Mouse (Mus musculus) CH12.LX (cell line): ENCODE results near the gene Pcnx4.

Experiments used
- CTCF ChIP-seq, 2 experiments: IDR thresholded peaks in 1 of 2; conservative IDR thresholded peaks in 1 of 2; 2 replicates each; pipeline ENCODE4 v1.5.1; 2011 to 2012; ENCODE audit warnings: low read depth in 2 of 2, low read length in 2 of 2, improper control_type of control experiment in 1 of 2, inconsistent platforms in 1 of 2, mild to moderate bottlenecking in 1 of 2, moderate library complexity in 1 of 2
- EP300 ChIP-seq: IDR thresholded peaks from 2 replicates; pipeline ENCODE4 v1.6.1; 2011; ENCODE audit warnings: low read length, improper control_type of control experiment
- GABPA ChIP-seq: IDR thresholded peaks from 2 replicates; pipeline ENCODE4 v1.6.1; 2012; ENCODE audit warnings: low read depth, low read length, improper control_type of control experiment, inconsistent platforms; ENCODE audit not compliant: insufficient replicate concordance
- HCFC1 ChIP-seq: IDR thresholded peaks from 2 replicates; pipeline ENCODE4 v1.6.1; 2012; ENCODE audit warnings: low read depth, mild to moderate bottlenecking, inconsistent platforms, low read length, improper control_type of control experiment
- JUN ChIP-seq: IDR thresholded peaks from 2 replicates; pipeline ENCODE4 v1.6.1; 2011; ENCODE audit warnings: low read depth, mild to moderate bottlenecking, low read length, improper control_type of control experiment, moderate library complexity; ENCODE audit not compliant: insufficient read depth
- KAT2A ChIP-seq: IDR thresholded peaks from 2 replicates; pipeline ENCODE4 v1.6.1; 2012; ENCODE audit warnings: low read length, improper control_type of control experiment, inconsistent platforms; ENCODE audit not compliant: insufficient replicate concordance
- MAFK ChIP-seq: IDR thresholded peaks from 2 replicates; pipeline ENCODE4 v1.6.1; 2011; ENCODE audit warnings: low read length, improper control_type of control experiment; ENCODE audit not compliant: insufficient replicate concordance
- NRF1 ChIP-seq: IDR thresholded peaks from 2 replicates; pipeline ENCODE4 v1.6.1; 2014; ENCODE audit warnings: low read depth, mild to moderate bottlenecking, inconsistent platforms, low read length, improper control_type of control experiment, moderate library complexity
- POLR2A ChIP-seq: IDR thresholded peaks from 2 replicates; pipeline ENCODE4 v1.6.1; 2011; ENCODE audit warnings: low read depth, mild to moderate bottlenecking, improper control_type of control experiment, low read length
- RCOR1 ChIP-seq: conservative IDR thresholded peaks from 2 replicates; pipeline ENCODE4 v1.6.1; 2012; ENCODE audit warnings: low read depth, mild to moderate bottlenecking, inconsistent platforms, low read length, improper control_type of control experiment
- SMC3 ChIP-seq: IDR thresholded peaks from 2 replicates; pipeline ENCODE4 v1.6.1; 2011; ENCODE audit warnings: low read depth, low read length, improper control_type of control experiment
- TBP ChIP-seq: conservative IDR thresholded peaks from 2 replicates; pipeline ENCODE4 v1.6.1; 2011; ENCODE audit warnings: low read depth, low read length, improper control_type of control experiment
- USF2 ChIP-seq: conservative IDR thresholded peaks from 2 replicates; pipeline ENCODE4 v1.6.1; 2011; ENCODE audit warnings: low read depth, low read length, improper control_type of control experiment
- ZC3H11A ChIP-seq: IDR thresholded peaks from 2 replicates; pipeline ENCODE4 v1.6.1; 2012; ENCODE audit warnings: low read depth, mild to moderate bottlenecking, inconsistent platforms, low read length, improper control_type of control experiment

DNA sequence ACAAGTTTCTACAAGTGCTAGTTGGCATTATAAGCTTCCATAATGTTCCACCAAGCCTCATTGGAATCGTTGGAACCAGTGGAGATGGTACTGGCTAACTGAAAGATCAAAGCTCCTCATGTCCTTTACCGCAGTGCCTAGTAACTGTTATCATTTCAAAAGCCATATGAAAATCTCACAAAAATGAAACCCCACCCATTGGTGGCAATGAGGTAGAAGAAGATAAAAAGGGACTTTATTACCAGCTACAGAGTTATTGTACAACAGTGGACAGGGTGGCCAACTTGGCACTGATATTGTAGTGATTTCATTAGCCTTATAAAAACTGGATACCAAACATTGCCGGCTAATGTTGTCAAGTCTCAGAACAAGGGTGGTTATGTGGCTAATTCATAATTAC lies 75.9 kb downstream of the Pcnx4 start:
- no peak for TF ChIP-seq CTCF (conservative IDR thresholded peaks at IDR 0.05 in 1 of 2, IDR thresholded peaks at IDR 0.05 in 1 of 2; ENCODE audit: low read depth in 2 of 2, low read length in 2 of 2)
- TF ChIP-seq KAT2A = no peak
- TF ChIP-seq USF2 = no peak
- TF ChIP-seq SMC3 = no peak
- no peak for TF ChIP-seq TBP
- TF ChIP-seq POLR2A = no peak
- no peak for TF ChIP-seq MAFK
- no peak for TF ChIP-seq NRF1
- TF ChIP-seq GABPA = no peak
- TF ChIP-seq ZC3H11A = no peak
- no peak for TF ChIP-seq RCOR1
- no peak for TF ChIP-seq JUN
- no peak for TF ChIP-seq HCFC1
- TF ChIP-seq EP300 = no peak
